Mouse (Mus musculus) brain, embryonic 14.5 days (tissue): Measurements from ENCODE around the gene Tmem200c. TPM values are rescaled to one million over a fixed set of nuclear protein-coding genes. Genes with fewer than 3 reads are reported as not detected.

Experiments used
- DNase-seq: peaks from one replicate; pipeline ENCODE4 v3.0.0-alpha.2; 2011; ENCODE audit warnings: low read depth
- CTCF ChIP-seq: fragments of 200-500 bp; IDR thresholded peaks from 2 replicates; pipeline ENCODE4 v1.5.1; 2012; ENCODE audit warnings: inconsistent platforms, mild to moderate bottlenecking, moderate library complexity, borderline replicate concordance; ENCODE audit not compliant: insufficient read depth, insufficient read length; ENCODE audit errors: extremely low read depth
- POLR2A ChIP-seq: fragments of 200-500 bp; IDR thresholded peaks from 2 replicates; pipeline ENCODE4 v1.6.1; 2012; ENCODE audit warnings: mild to moderate bottlenecking, inconsistent platforms, borderline replicate concordance; ENCODE audit not compliant: poor library complexity, insufficient read depth, insufficient read length, severe bottlenecking; ENCODE audit errors: extremely low read depth
- polyA plus RNA-seq: library from polyadenylated mRNA; depleted of rRNA; stranded (reverse); fragments of >200 nt; gene quantifications from 2 replicates; pipeline ENCODE4 v1.2.3, GENCODE M21; 2012; rRNA removed

The Tmem200c gene
- polyA plus RNA-seq, 1 experiment: 4.6 TPM

DNA sequence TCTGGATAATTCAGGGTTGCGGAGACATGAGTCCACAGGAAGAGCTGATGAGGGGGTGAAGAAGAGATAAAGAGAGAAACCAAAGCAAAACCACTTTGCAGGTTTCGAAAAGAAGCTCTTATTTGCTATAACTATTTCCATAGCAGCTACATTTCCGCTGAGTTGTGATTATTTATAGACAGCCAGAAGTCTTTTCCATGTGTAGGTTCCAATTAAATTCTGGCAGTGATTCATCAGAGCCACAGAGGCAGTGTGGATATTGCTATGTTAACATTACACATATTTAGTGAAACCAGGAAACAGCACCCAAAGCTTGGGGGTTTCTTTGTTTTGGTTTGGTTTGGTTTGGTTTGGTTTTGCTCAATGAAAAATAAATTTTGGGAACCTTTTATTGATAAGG is 37.8 kb downstream of the Tmem200c start:
- DNase-seq: no peak

DNA sequence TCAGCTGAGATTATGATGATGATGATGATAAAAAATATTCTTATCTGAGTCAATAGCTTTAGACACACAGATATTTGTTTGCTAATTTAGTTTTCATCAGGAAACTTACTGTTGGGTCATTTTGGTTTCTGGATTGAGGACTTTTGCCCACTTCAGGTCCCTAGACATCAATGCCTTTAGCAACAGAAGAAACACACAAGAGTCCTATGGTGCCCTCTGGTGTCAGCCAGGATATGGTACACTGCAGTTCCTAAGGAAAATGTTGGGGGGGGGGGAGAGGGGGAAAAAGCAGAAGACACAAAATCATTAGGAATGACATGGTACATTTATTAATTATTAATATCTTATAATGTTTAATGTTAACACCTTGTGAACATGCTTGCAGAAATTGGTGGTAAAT is 42.0 kb downstream of the Tmem200c start:
- peak; percentile 49 for DNase-seq
- TF ChIP-seq CTCF (peak; percentile 47; the same call in 1 of the 2 replicates), POLR2A (no peak)

More for the DNA sequence above, 37.8 kb downstream of the Tmem200c start:
- no peak for TF ChIP-seq CTCF
- no peak for TF ChIP-seq POLR2A

DNA sequence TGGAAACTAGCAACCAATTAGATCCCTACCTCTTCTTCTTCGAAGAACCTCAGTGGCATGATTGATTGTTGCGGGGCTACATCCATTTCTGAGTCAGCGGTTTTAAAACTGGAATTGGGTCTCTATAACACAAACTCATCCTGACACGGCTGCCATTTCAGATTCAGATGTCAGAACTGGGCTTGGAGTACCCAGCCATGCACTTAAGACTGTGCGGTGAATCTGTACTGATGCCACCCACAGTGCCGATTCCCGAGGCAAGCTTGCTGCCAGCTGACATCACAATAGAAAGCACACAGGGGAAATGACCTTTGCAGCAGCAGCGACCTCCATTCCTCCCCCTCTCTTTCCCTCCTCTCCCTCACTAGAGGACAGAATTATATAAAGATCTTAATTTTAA is 47.6 kb downstream of the Tmem200c start:
- TF ChIP-seq POLR2A (no peak), CTCF (no peak)
- DNase-seq: peak; percentile 20

DNA sequence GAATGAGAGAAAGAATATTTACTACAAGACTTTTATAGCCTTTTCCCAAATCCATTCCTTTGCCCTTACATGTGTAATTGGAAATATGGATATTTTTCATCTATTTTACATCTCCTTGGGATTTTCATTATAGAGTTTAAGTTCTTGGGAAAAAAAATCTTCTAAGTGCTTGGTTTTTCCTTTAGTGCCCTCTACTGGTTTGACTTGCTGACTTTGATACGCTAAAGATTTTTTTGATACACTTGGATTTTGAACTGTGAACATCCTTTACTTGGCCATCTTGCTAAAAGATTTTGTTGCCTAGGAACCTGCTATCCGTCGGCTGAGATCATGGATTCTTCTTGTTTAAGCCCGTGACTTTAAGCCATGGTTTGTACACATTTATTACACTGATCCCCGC is 48.8 kb downstream of the Tmem200c start:
- DNase-seq: peak; percentile 62
- no peak for TF ChIP-seq CTCF
- no peak for TF ChIP-seq POLR2A

DNA sequence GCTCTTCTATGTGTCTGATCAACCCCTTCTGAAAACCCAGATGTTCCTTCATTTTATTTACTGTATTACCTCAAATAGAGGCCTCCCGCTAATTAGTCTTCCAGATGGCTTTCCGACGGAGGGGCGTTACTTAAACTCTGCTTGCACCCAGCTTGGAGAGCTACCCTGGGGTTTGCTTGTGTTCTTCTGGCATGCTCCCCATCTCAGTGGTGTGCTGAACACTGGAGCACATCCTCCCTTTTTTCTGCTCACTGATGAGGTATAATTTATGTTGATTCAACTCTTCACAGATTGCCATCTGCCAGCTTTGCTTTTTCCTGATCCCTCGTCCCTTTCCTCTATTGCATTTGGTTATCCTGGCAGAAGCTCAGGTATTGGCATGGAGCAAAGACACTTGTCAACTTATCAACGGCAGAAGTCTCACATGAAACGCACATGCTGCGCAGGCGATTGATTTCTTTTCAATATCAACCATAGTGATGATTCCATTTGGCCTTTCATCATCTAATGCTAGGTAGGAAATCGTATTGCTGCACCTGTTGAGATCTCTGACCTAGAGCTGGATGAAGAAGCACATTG is 49.6 kb downstream of the Tmem200c start:
- TF ChIP-seq POLR2A (no peak), CTCF (no peak)
- peak; percentile 69 for DNase-seq

DNA sequence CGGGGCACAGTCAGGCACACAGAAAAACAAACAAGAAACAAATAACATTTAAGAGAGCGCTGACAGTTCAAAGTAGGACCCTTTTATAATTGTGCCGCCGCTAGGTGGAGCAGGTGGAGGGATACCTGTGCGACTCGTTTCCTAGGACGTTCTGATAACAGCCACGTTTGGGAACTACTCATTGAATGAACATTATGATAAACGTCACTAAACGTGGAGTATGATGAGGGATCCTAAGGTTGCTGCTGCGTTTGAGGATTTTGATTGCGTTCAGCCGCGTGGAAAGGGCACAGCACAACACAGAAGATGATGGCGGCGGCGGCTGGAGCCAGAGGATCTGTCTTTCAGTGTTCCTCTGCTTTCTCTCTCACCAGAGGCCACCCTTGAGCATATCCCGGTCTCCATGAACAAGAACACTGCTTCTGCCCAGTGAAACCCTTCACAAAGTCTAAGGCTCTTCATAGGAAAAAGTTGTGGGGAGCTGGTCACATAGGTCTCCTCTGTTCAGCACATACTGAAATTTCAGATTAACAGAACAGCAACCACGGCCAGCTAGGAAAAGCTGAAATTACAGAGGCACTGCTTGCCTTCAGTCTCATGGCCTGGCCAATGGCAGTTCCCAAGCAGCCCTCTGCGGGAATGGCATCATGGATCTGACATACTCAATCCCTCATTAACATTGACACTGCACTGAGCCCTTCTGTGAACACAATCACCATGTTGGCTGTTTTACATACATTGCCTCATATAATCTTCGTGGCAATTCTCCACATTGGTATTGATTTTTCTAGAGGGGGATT is 55.5 kb downstream of the Tmem200c start:
- TF ChIP-seq POLR2A (no peak), CTCF (peak; percentile 68; the same call in 1 of the 2 replicates)
- peak; percentile 76 for DNase-seq

DNA sequence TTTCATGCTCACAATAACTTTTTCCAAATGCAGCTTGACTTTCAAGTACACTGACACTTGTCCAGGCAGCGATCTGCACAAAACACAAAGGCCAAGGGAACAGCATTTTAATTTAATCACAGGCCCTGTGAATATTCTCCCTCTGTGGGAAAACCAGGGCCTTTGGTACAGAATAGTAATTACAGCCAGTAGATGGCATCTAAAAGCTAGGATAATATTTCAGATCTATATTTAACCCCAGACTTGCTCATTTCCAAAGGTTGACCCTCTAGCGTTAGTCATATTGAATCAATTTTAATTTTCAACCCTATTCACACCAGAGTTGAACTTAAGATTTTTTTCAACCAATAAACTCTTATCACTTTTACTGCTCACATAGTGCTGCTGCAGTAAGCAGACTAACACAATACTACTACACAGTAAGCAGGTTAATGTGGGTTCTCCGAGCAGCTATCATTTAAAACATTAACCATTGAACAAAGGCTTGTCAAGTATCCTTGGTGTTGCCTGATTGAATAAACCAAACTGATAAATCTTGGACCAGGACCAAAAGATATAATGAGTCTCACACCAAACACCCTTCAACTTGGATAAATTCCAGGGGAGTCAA is 57.2 kb downstream of the Tmem200c start:
- peak; percentile 5 for DNase-seq
- TF ChIP-seq CTCF (no peak), POLR2A (no peak)

DNA sequence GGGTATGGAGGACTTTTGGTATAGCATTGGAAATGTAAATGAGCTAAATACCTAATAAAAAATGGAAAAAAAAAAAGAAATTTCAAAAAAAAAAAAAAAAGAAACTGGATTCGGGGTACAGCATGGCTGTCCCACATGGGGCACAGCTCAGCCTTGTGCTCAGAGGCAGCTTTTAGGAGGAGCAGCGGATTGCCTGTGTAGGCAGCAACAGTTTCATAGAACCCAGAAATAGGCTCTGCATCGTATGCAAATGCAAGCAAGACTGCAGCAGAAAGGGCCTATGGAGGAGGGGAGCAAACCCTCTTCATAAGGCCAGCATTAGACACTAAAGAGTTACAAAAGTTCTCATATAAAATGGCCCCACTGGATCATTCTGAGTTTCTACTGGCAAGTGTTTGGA is 64.2 kb downstream of the Tmem200c start:
- no peak for DNase-seq
- TF ChIP-seq CTCF (no peak), POLR2A (no peak)

Other genes with a start within 250 kb of the Tmem200c start
- 19.2 and 51.7 TPM in 2 replicates for gene Epb41l3, start 249.1 kb downstream of the Tmem200c start, polyA plus RNA-seq